Mouse (Mus musculus) embryo, embryonic 9.5 days (tissue): ENCODE measurements around the gene Cnksr1.

Experiments used
- DNase-seq: peaks from one replicate; pipeline ENCODE4 v3.0.0-alpha.2; 2017; ENCODE audit errors: extremely low spot score

Cnksr1 gene

DNA sequence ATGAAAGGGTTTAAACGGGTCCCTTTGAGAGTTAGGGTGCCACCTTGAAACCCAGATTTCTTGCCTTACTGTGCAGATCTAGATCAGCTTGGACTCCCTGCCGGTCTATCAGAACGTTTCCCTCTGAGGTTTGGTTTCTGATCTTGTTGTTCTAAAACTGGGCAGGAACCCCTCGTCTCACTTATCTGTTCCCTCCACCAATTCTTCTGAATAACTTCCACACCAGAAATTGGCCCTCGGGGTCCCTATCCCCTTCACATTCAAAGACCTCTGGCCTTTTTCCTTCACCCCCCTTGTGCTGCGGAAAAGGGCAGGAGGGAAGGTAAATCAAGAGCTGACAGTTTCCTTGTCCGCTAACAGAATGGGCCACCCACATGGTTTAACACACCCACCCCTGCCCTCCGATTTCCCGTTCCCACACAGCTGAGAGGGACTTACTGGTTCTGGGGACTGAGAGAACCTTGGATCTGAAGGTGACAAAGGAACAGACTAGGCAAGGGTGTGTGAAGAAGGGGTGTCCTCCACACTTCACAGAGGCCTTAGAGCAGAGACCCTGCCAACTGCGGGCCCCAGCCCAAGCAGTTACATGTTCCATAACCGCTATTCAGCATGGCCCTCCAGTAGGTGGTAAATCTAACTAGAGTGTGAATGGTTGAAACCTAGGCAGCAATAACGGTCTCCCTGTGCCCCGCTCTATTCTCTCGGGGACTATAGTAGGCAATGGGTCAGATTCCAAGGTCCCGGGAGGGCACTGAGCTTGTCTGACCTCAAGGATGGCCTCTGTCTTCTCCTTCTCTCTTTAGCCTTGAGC lies 14.9 kb upstream of the Cnksr1 start:
- peak; percentile 67 for DNase-seq

DNA sequence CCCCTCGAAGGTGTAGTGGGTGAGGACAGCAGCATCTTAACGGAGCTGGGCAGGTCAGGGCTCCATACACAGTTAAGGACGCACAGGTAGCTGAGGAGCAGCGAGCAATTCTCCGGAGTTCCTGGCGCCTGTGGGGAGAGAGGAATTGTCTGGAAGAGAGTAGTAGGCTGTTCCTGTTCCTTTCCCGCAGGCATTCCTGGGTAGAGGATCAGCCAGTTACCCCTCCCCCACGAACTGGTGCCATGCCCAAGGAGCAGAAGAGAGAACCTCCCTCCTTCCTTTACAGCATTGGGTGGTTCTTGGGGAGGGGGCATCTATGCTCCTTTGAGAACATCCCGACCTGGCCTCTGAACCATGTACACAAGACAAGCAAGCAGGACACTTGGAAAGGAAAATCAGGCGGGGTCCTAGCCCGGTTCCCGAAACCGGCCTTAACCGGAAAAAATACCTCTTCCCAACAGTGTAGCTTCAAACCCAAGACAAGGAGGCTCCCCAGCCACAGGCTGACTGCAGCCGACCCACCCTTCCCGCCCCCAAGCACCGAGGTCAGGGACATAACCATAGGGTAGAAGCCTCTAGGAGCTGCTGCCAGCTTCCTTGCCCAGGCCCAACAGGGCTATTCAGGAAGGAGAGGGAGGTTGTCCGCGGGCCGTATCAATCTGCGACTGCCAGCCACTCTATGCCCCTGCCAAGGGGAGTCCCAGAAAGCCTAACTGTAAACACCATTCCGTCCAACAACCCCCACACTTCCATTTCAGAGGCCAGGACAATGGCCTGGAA lies 14.1 kb upstream of the Cnksr1 start:
- peak; percentile 61 for DNase-seq

DNA sequence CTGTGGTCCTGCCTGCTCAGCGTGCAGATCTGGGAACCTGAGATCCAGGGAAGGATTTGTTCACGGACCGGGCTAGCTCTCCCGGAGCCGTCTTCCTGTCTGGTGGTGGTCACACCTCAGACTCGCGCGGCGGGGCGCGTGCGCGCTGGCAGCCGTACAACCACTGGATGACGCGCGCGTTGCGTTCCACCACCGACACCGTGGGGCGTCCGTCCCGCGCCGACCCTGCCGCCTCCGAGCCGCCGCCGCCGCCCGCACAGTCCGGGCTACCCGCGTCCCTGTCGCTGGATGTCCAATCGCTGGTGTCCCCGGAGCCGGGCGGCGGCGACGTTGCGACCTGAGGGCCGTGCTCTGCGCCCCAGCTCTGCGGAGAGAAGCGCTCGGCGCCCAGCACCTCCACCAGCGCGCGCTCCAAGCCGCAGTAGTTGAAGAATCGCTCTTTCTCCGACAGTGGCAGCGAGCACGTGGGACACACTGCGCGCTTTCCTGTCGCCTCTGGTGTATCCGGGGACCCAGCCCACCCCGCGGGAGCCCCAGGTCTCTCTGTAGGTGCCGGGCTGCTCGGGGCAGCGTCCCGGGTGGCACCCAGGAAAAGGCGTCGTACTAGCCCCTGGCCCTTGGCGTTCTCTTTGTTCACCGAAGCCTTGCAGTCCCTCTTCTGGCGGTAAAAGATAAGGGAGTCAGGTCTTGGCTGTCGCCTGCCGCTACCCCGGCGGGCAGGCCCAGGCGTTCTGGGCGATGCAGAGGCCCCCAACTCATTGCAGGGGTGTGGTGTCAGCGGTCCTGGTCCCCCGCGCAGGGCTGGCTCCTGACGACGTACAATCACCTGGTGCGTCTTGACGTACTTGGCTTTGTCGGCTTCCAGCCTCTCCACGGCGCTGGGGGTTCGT lies 13.3 kb upstream of the Cnksr1 start:
- DNase-seq = peak; percentile 72

DNA sequence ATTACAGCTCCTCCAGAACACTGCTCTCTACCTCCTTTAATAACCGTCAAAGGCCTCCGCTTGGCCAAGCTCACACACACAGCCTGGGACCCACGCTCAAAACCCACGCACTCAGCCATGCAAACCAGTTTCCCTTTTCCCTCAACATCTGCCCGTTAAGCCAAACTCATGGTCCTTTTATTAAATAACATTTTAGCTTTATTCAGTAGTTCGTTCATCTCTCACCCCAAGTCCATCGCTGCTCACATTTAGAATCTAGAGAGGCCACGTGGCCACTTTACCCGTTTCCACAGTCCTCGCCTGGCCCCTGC lies 12.7 kb upstream of the Cnksr1 start:
- DNase-seq = peak; percentile 68

DNA sequence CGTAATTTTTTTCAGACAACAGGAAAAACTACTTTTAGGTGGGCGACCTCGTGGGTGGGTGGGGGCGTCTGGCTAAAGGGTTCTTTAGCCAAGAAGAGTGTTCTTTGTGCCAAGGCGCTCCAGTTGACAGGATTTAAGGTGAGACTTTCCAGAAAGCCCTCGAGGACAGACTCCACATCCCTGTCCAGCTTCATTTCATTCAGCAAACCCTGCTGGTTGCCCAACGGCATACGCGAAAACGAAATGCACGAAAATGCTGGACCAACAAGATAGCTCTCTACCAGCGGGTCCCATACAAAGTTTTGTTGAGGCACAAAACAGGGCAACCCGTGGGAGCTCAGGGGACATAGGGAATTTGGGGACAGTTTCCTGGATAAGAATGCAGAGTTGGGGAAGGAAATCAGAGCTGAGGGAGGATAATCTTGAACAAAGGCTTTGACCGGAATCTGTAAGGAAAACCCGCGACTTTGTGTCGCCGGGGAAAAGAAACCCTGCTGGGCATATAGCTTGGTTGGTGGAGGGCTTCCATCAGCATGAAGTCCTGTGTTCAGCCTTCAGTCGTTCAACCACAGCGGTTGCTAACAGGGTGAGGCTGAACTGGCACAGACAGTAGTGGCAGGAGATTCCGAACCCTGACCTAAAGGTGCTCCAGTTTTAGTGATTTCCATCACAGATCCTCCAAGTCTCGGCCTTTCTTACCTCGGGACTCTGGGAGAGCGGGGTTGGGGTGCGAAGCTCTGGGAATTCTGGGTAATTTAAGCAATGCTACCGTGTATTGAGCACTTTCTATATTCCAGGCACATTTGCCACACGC lies 12.1 kb upstream of the Cnksr1 start:
- DNase-seq = peak; percentile 53

DNA sequence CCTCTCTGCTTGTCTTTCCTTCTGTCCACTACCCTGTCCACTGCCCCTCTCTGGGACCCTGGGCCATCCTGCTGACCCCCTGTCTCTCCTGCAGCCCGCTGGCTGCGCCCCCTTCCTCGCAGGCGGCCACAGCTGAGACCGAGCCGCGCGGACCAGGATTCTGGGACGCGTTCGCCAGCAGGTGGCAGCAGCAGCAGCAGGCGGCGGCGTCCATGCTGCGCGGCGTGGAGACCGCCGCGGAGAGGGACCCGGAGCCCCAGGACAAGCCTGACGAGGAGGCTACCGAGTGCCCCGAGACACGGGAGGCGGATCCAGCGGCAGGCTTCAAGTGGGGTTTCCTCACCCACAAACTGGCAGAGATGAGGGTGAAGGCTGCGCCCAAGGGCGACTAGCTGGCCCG lies 11.5 kb upstream of the Cnksr1 start:
- peak; percentile 84 for DNase-seq

DNA sequence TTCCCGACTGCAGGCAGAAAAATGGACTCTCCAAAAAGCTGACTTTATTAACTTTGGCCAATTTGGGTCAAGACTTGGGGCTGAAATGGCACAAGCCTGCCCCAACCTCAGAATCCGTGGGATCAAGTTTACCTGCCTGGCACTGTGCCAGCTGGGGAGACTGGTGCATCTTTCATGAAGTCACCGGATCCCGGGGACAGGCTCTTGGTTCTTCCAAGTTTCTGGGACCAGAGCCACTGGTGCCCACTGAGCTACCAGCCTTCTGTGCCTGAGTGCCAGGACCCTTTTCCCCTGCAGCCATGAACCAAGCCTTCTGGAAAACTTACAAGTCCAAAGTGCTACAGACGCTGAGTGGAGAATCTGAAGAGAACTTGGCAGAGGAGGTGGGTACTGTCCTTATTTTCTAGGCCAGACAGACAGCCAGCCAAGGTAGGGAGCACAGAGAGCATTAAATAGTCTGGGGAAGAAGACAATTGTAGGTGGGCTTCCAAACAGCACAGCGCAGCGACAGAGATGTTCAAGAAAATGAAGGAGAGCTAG lies 8.6 kb upstream of the Cnksr1 start, which contains the start of gene Gm30191:
Gene Gm30191, plus strand, starts transcription at position 217 of the 540 bp plus-strand sequence.
- no peak for DNase-seq

DNA sequence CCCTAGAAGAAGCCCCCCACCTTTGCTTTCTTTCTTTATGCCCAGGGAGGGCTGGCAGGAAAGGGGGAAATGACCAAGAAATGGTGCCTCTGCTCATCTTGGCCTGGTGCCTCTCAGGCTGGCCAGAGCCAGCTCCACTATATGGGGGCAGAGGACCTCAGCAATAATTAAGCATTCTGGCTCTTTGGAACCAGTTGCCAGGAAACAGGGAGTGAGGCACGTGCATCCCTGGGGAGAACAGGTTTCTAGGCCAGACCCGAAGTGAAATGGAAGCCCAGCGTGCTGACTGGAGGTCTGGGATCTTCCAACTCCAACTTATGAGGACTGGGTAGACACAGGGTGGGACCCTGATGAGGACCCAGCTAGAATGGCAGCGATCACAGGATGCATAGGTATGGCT lies 8.1 kb upstream of the Cnksr1 start:
- DNase-seq = no peak

DNA sequence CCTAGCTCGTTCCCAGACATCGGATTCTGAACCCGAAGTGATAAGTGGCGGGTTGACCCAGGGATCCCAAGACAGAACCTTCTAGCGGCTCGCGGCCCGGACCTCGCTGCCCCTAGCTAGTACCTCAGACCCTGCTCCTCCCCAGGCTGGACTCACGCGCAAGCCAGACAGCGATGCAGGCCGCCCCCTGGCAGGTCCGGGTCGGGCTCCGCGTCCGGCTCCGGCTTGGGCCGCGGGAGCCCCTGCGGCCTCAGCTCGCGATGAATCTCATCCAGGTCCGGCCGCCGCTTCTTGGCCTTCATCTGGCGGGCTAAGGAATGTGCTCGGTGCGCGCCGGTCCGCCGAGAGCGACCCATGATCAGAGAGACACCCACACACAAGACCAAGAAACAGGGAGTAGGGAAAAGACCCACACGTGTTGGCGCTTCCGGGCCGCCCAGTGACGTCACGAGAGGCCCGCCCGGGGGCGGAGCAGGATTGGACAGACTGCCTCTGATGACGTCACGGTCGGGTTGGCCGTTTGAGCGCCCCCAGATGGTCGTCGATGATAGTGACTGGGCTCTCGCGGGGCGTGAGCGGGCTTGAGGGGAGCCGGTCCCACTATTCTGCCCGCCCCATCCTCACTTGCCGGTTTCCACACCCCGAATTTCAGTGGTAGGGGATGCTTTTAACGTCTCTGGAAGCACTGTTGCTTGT lies 7.1 kb upstream of the Cnksr1 start, which contains the start of gene Zfp593:
Gene Zfp593, minus strand, starts transcription at position 445 of the 696 bp plus-strand sequence.
- peak; percentile 97 for DNase-seq

DNA sequence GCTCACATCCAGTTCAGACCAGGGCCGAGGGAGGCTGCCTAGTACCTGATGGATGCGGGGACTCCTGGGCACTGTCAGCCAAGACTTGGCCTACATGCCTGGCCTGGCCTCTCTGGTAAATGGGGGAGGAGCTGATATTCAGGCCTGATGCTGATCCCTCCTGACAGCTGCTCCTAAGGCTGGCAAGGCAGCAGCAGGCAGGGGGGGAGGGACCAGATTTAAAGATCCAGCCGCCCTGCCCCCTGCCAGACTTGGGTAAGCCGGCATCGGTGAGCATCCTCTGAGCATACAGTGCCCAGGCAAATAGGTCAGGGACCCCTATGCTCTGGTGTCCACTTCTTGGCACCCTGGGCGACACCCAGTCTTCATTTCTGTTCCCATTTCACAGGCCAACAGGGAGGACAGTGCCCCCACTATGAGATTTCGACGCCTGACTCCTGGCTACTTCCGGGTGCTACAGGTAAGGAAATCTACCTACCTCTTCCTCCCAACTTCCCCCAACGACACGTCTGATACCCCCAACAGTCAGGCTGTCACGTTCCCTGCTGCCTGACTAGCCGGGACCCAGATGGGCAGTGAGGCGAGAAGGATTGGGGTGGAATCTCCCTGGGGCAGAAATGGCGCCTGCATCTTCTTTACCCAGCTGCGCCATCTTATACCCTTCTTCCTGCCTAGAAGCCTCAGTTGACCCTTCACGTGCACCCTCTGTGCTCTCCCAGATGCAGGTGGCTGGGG lies 5.5 kb upstream of the Cnksr1 start, which contains the start of gene E130218I03Rik:
Gene E130218I03Rik, plus strand, starts transcription at position 147 of the 735 bp plus-strand sequence.
- no peak for DNase-seq

DNA sequence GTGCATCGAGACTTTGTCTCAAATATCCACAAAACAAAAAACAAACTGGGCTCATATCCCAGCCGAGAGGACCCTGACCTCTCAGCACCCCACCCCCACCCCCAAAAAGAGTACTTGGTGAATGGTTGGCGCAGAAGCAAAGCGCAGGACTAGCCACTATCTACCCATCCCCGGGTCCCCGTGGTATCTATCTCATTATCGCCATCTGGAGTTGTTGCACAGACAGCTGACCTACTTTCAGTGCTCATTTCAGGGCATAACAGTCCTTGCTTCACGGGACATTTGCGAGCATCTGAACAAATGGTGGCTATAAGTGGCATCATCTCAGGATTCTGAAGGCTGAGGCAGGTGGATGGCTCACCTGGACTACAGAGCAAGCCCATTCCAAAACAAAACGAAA lies 487 bp upstream of the Cnksr1 start:
- no peak for DNase-seq

DNA sequence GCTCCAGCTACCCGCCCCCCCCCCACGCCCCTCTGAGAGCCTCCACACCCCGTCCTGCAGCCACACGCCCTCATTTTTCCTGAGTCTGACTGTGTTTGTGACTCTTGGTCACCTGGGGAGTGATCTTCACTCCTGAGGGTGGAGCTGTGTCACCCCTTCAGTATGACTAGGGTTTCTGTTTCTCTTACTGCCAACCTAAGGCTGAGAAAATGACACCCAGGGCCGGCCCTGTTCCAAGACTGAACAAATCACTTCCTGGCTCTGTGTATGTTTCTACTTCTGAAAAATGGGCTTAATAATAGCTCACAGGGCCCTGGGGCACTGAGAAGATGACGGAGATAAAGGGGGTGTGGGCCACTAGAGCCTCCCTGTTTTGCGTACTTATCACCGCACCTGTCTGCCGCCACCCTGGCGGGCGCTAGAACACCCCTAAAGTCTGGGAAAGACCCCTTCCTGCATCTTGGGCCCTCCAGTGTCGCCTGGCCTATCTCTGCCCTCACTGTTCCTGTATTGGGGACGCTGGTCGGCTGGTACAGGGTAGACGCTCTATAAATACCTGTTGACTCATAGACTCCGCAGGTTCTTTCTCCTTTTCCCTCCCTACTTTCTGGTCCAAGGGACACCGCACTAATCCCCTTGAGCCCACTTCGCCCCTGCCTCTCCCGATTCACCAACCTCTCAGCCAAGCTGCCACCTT lies 469 bp downstream of the Cnksr1 start:
- no peak for DNase-seq

DNA sequence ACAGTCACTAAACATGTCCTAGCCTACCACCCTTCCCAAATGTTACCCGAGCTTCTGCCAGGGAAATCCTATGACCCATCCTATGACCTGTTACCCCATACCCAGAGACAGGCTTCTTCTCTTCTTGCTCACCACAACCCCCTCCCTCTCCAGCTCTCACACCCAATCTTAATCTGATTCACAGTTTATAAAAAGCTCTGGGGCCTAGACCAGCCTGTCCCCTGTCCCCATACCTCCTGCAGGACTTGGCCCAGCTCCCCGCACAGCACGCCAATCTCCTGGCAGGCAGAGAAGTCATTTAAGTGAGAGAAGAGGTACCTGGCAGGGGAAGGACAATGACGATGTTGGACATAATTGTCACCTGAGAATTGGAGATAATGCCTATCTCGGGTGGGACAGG lies 3.3 kb downstream of the Cnksr1 start:
- DNase-seq = no peak

DNA sequence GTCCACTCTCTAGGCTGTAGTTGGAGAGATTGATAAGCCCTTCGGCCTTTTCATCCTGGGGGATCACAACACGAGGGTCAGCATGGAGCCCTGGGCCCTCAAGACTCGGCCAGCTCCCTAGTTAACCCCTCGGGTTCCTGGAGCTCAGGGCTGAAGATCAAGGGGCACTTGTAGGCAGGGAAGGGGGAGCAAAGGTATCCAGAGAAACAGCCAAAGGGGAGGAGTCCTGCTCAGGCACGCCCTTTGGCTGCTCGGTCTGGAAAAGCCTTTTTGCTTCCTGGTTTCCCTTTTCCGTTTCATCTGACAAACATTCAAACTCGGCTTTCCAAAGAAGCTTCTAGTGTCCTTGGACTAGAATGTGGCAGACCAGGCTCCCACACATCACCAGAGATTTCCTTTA lies 7.8 kb downstream of the Cnksr1 start:
- DNase-seq = no peak

DNA sequence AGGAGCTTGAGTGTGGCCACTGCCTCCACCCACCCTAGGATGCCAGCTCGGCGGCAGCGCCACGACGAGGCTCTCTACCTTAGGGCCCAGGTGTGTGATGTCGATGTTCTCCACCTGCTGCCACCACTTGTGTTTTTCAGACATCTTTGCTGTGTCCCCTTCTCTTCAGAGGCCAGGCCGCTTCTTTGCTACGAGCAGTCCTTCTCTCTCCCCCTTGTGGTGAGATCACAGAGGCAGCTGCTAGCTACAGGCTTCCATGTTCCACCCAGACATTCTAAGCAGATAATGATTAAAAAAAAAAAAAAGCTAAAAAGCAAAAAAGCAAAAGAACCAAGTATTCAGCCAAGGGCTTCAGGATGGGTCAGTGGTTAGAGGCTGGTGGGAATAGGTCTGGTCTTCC lies 11.0 kb downstream of the Cnksr1 start, which contains the start of gene Catsper4:
Gene Catsper4, minus strand, starts transcription at position 190 of the 400 bp plus-strand sequence.
- DNase-seq = no peak

DNA sequence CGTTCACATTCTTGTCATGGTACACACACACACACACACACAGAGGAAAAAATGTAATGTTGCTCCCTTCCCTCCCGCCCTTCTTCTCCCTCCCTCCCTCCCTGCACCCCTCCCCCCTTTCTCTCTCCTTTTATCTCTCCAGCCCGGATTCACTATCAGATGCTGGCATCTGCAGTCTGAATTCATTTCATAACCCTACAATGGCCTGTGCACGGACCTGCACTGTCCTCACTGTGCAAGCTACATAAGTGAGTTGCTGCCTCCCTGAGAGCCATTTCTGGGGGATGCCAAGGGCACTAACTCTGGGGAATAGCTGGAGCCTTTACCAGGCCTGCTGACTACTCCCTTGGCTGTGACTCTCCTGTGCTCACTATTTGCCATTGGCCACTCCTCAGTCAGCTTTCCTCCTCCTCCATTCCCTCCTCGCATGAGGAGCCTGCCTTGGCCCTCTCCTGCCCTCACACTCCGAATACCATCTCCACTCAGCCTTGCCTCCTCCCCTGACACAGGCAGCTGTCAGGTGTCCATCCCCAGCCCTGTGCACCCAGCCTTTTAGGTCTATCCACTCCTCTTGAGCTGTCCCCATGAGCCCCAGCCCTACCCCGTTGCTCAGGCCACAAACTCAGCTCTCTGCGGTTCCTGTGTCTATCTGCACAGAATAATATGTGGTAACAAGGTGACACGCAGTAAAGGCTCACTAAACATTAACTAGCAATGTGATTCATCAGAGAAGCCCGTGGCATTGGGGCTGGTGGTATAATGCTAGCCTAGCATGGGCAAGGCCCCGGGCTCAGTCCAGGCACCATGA lies 15.2 kb downstream of the Cnksr1 start:
- no peak for DNase-seq

DNA sequence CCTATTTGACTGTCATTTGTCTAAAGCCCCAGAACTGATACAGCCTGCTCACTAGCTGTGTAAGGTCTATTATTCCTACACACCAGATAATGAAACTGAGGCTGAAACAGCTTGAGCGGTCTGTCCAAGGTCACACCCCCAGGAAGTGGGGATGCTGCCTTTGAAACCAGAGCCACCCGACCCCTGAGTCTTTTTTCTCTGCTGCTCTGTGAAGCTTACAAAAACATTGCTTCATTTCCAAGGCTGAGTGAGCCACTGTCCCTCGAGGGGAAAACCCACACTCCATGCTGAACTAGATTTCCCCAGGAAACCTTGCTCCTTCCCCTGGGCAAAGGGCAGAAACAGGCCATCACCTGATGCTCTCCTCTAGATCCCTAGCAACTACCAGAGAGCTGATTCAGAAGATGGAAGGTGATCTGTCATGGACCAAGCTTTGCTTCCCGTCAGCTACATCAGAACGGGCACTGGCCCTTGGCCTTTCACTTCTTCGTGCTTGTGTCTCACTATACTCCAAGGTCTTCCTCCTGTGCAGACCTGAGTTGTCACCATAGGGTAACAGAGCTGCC lies 31.6 kb downstream of the Cnksr1 start:
- no peak for DNase-seq
